In genomic region chr5:20048386-20048785, GRCm38 (mm10) we compare ENCODE assay signal across 31 mouse cellular contexts.
"Had no signal": no experiment of that assay in that cellular context is flagged by ENCODE, and none has a peak within 500 bp of the region (broad histone marks: within the 10 kb centered on the region; RNA-seq: fewer than 3 reads in every experiment).

No protein-coding gene starts in this region.

- H3K4me2 ChIP-seq: heart, embryonic 11.5 days; heart, embryonic 12.5 days; heart, embryonic 13.5 days; heart, embryonic 15.5 days; hindbrain, embryonic 12.5 days; hindbrain, embryonic 13.5 days; hindbrain, embryonic 14.5 days; hindbrain, embryonic 15.5 days; intestine, embryonic 15.5 days; kidney, embryonic 15.5 days had no signal

- H3K9ac ChIP-seq: heart, embryonic 12.5 days; heart, embryonic 13.5 days; heart, embryonic 15.5 days; hindbrain, embryonic 12.5 days; hindbrain, embryonic 13.5 days; hindbrain, embryonic 14.5 days; hindbrain, embryonic 15.5 days; intestine, embryonic 15.5 days; kidney, embryonic 15.5 days had no signal

- H3K36me3 ChIP-seq: heart, embryonic 10.5 days; heart, embryonic 12.5 days; heart, embryonic 13.5 days; heart, embryonic 15.5 days; hindbrain, embryonic 10.5 days; hindbrain, embryonic 12.5 days; hindbrain, embryonic 13.5 days; hindbrain, embryonic 15.5 days; intestine, embryonic 15.5 days; kidney, embryonic 15.5 days had no signal

- H3K9me3 ChIP-seq: heart, embryonic 10.5 days; heart, embryonic 12.5 days; heart, embryonic 13.5 days; heart, embryonic 15.5 days; hindbrain, embryonic 10.5 days; hindbrain, embryonic 12.5 days; hindbrain, embryonic 13.5 days; hindbrain, embryonic 15.5 days; intestine, embryonic 15.5 days; kidney, embryonic 15.5 days had no signal

- H3K27ac ChIP-seq: heart, embryonic 10.5 days; heart, embryonic 13.5 days; heart, embryonic 15.5 days; hindbrain, embryonic 10.5 days; hindbrain, embryonic 12.5 days; hindbrain, embryonic 13.5 days; hindbrain, embryonic 14.5 days; hindbrain, embryonic 15.5 days; hindbrain, postnatal 0 days; intestine, embryonic 15.5 days; kidney, embryonic 15.5 days; kidney, postnatal 0 days; left cerebral cortex, adult 2 months had no signal

- H3K4me1 ChIP-seq: heart, embryonic 10.5 days; heart, embryonic 12.5 days; heart, embryonic 13.5 days; heart, embryonic 15.5 days; hindbrain, embryonic 12.5 days; intestine, embryonic 15.5 days; kidney, embryonic 15.5 days had no signal

- DNase-seq: heart, postnatal 10 days; heart, postnatal 14 days; heart, postnatal 36 days; heart, postnatal 4 days; kidney, adult 11 months; kidney, adult 18-20 months; kidney, adult 2 months; kidney, adult 8-10 months; kidney, adult 9 months; kidney, postnatal 10 days; kidney, postnatal 14 days; kidney, postnatal 25 days; kidney, postnatal 36 days; kidney, postnatal 4 days; layer of hippocampus, adult 9-11 months; layer of hippocampus, postnatal 36 days had no signal

- H3K4me3 ChIP-seq: heart, embryonic 10.5 days; heart, embryonic 12.5 days; heart, embryonic 13.5 days; heart, embryonic 15.5 days; hindbrain, embryonic 10.5 days; hindbrain, embryonic 12.5 days; hindbrain, embryonic 13.5 days; hindbrain, embryonic 15.5 days; intestine, embryonic 15.5 days; kidney, embryonic 15.5 days; left cerebral cortex, adult 2 months had no signal

- H3K27me3 ChIP-seq: heart, embryonic 12.5 days; heart, embryonic 13.5 days; heart, embryonic 15.5 days; hindbrain, embryonic 12.5 days; hindbrain, embryonic 13.5 days; hindbrain, embryonic 15.5 days; intestine, embryonic 15.5 days; kidney, embryonic 15.5 days had no signal
